Mouse (Mus musculus) stomach, postnatal 0 days (tissue): Measurements from ENCODE around the gene Mtmr3.

Source experiments
- CTCF ChIP-seq: IDR thresholded peaks from 2 replicates; pipeline ENCODE4 v1.5.1; 2016; ENCODE audit warnings: antibody characterized with exemption, low read depth, mild to moderate bottlenecking, moderate library complexity
- EP300 ChIP-seq: optimal IDR thresholded peaks from 2 replicates; pipeline ENCODE3; 2016; ENCODE audit warnings: antibody characterized with exemption

GRCm38 (mm10) chr11:4577079-4577478 lies 17.6 kb downstream of the Mtmr3 start:
- TF ChIP-seq CTCF (no peak), EP300 (no peak)
